Mouse (Mus musculus) A20 (cell line): Measurements from ENCODE around the gene Pex7.
A peak's percentile ranks its signal among the peaks of the same experiment; 100 is the strongest.

Experiments
- DNase-seq: peaks from one replicate; pipeline ENCODE4 v3.0.0-alpha.2; 2011; ENCODE audit warnings: low read depth, low spot score

Pex7 gene

DNA sequence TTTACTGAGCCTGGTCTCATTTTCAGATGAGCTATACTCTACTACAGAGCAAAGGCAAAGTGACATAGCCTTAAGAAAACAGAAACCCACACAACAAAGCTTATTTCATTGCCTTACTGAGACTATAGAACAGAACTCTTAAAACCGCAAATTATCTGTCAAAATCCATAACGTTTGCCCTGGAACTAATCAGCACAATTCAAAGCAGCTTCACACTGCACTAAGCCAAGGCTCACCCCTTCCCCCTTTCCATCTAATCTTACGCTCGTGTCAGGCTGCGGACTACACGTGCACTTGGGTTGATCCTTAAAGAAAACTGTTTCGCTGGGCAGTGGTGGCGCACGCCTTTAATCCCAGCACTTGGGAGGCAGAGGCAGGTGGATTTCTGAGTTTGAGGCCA is 29.8 kb downstream of the Pex7 start:
- DNase-seq = no peak

DNA sequence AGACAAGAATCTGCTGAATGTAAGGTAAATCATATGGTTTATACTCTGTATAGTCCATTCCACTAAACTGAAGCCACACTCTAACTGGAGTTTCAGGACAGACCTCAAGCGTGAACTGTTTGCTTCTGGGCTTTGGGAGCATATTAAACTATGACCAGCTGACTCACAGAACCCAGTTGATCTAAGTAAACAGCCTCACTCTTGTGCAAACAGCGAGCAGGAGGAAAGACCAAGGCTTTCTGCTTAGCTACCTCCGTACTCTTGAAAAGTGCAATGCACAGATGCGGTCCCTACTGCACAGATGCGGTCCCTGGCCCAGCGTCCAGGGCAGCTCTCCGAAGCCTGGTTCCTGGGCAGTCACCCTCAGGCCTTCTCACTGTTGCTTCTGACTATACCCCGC is 30.2 kb downstream of the Pex7 start:
- DNase-seq = no peak

DNA sequence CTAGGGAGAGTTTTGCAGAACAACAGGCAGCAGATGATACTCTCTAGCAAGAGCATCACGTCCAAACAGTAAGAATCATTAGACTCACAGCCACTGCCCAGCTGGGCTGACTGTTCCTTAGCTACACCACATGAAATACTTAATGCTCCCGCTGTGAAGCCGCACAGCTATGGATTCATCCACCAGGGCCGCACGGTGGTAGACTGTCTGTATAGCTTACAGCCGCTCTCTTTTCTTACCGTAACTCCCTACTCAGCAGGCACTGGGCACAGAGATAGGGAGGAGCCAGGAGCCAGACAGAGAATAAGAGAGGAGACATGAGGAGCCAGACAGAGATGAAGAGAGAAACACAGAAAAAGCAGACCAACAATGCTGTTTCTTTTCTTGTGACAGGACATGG is 30.8 kb downstream of the Pex7 start:
- no peak for DNase-seq

DNA sequence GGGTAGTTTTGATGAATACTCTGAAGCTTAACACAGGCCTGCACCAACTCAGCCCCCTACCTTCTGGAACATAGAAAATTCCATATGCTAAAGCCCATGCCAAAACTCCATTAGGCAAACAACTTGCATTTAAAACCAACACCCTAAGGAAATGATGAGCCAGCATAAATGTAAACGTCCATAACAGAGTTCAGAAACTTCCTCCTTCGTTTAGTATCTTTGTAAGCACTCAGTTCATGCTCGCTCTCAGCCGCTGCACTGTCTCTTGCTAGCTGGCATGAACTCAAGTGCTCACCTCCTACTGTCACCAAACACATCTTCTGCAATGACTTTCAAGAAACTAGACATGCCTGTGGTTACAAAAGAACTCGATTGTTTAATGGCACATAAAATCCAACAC is 32.1 kb downstream of the Pex7 start:
- DNase-seq = no peak

DNA sequence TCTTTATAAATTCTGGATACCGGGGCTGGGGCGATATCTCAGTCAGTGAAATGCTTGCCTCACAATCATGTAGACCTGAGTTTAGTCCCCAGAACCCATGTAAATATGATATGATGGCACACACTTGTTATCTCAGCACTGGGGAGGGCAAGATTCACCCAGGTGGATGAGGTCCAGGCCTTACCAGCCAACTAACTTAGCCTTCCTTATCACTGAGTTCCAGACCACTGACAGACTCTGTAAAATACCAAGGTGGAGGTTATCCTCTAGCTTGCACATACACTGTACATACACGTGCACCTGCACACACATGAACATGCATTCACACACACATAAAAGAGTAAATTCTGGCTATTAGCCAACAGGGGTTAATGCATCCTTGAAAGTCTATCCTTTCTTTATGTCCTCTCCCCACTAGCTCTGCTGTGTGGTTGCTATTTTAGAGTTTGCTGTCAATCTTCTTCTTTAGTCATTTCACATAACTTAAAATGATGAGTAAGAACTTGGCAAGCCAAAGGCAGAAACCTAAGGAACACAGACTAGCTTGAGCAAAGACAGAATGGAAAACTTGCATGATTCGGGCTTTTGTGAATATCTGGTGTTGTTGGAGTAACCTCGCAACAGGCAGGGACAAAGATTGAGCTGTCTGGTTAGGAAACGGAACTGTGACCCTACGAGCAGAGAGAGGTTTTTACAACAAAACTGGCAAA is 51.7 kb downstream of the Pex7 start:
- DNase-seq = no peak

DNA sequence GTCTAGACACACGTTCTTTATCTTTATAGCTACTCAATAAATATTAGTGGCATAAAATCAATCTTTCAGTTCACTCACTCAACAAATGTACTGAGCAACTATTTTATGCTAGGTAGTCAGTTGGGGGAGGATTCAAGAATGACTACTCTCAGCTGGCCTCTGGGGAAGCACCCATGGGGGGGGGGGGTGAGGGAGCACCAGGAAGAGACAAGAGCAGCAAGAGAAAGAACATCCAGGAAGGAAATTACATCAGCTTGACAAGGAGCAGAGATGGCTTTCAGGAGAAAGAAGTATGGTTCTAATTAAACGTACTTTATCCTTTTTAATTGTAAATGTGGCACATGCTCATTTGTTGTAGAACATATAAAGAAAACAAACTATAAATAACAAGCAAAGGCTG is 53.9 kb downstream of the Pex7 start:
- DNase-seq = no peak

DNA sequence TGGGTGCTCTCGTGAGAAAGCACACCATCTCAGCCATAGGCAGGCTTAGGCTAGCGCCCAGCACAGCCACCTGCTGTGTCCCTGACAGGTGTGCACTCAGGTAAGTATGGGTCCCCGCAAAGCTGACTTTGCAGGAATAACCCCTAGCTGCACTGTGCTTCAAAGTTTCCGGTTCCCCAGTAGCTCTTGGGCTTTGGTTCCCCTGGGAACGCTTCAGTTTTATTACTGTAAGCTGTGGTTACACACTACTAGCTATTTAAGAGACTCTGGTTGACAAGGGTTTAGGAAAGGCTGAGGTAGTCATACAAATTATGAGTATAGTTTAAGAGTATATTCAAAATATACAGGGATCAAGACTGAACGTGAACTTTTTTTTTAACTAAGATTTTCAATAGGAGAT is 54.7 kb downstream of the Pex7 start:
- no peak for DNase-seq

DNA sequence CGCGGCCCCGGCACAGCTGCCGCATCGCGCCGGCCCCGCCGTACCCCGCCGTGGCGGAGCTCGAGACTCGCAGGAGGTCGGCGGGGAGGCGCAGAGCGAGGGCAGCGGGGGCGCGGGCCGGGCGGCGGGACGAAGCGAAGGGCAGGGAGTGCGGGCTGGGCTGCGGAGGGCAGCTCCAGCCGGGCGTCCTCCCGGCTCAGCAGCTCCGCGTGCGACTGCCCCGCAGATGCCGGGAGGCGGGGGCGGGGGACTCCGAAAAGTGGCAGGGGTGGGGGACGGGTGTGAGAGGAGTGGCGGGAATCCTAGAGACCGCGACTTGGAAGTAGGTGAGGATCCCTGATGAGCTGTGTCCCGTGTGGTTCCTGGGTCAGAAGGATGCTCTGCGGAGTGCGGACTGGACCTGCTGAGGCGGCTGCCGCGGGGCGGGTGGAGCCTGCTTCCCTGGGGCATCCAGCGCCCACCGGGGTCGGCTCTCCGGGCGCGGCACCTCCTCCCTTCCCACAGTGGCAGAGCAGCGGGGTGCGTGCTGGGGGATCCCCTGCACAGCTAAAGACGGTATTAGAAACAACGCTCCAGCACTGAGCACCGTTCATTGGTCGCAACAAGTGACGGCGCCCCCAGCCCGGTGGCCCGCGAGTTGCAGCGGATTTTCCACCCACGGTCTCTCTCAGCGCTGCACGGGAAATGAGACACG is 56.3 kb downstream of the Pex7 start, which contains the start of gene Slc35d3:
Gene Slc35d3 (minus strand): TSS at position 462 of the 694 bp plus-strand sequence.
- no peak for DNase-seq

DNA sequence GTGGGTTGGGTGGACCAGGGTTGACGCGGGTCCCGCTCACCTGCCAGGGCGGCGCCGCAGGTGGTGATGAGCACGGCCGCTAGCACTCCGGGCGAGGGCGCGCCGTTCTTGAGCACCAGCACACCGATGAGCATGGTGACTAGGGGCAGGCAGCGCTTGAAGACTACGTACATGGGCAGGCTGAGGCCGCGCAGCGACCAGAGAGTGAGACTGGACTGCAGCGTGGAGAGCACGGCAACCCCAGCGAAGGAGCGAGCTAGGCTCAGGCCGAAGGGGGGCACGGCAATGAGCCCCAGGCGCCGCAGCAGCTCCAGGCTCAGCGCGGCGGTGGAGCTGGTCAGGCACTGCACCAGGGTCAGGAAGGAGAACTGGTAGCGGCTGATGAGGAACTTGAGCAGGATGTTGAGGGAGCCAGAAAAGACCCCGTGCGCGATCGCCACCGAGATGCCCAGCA is 56.9 kb downstream of the Pex7 start:
- no peak for DNase-seq

DNA sequence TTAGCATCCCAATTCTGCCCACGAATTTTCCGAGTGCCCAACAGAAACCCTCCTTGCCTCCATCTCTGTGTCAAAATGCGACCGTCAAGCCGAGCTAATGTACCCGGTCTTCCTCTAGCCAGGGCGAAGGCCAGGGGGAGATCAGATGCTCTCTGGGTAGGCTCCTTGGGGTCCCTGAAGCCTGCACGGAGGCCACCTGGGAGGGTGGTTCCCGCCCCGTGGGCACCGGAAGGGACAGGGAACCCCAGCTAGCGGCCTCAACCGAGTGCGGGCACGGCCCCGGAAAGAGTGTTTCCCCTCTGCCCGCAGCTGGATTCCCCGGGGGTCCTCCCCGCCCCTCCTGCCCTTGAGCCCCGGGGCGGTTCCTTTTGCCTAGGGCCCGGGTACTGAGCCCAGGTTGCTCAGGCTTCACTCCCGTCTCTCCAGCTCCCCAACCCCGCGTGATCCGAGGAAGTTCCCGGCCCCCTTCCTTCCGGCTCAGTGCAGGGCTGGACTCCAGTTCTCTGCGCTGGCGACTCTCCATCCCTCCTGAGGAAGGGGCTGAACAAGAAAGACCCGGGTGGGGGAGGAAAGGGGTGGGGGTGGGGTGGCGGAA is 57.6 kb downstream of the Pex7 start:
- no peak for DNase-seq

DNA sequence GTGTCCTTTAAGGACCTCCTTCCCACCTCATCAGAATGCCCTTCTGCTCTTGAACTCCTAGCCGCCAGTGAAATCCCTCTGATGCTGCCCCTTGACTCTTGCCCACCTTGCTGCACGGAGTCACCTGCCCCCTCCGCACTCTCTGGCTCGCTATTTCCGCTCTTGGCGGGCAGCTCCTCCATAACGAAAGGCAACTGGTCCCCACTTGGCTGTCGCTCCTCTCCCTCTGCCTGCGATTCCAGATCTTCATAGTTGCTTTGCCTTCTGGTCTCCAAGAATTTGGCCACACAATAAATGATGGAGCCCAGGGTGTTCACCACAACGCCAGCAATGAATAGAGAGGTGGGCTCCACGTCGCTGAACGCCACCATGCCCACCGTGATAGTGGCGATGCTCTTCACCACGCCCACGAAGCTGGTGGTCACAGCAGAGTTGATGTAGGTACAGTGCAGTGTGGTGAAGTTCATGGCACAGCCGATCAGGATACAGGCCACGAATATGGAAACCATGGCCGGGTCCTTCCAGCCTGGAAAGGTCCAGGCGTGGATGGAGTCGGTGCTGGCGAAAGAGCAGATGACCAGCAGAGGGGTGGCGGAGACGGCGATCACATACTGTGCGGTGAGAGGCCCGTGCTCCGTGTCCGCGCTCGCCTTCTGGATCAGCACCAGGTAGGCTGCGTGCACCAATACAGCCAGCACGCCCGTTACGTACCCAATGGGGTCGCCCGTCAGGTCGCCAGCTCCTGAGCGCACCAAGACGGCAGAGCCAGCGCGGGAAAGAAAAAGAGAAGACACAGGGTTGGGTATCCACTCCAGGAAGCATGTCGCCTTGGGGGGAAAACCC is 58.3 kb downstream of the Pex7 start:
- DNase-seq = no peak

DNA sequence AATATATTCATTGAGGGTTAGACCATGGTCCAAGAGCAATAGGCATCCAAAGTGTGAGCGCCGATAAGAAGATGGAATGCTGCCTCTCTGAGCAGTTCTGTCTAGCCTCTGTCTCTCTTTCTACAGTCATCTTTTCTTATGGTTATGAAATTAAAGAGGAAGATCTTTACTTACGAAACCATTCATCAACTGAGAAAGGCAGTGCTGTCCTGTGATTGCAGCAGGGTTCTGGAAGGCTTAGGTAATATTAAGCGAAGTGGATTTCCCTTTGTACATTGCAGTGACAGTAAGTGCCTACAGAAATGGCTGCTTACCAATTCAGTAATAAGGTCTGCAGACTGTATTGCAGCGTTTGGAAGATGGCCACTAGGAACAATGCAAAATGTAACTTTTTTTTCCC is 67.7 kb downstream of the Pex7 start:
- no peak for DNase-seq

DNA sequence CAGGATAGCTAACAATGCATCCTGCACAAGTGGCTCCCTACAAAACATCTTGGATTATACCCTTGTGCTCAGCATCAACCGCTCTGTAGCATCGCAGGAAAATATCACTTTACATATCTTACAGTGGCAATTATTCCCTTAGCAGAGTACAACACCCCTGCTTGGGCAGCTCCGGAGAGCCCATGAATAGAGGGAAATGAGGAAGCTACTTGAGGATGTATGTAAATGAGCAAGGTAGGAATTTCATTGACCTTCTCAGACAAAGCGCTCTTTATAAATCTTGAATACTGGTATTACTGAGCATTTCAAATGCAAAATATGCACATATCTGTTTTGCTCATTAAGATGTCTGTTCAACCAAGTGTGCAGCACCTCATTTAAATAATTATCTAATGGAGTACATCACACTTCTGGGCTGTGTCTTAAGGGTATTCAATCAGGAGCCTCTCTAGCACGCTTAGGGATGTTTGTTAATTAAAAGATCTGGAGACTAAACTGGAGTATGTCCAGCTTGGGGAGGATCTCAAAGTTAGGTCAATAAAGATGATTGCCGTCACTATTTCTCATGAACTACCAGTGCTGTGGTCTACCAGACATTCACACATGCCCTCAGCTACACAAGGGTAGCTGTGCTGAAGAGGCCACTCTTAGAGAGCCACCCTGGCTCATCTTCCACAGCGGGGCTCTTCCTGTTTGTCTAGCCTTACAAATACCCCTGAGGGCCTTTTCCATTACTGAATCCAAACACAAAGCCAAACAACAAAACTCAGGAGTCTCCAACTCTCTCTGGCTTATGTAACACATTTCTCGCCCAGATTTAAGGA is 71.4 kb downstream of the Pex7 start:
- no peak for DNase-seq

DNA sequence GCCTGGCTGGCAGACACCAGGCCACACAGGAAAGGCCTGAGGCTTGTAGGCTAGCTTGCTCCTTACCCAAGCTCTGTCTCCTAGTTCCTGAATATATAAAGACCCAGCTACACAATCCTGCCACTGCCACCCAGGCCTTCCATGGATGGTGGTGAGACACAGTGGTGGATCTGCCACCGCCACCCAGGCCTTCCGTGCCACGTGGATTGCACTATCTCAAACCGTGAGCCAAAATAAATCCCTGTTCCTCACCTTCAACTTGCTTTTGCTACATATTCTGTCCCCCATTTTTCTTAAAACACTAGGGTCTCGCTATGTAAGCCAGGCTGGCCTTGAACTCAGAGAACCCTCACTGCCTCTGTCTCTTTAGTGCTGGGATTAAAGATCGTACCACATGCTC is 73.3 kb downstream of the Pex7 start:
- no peak for DNase-seq

DNA sequence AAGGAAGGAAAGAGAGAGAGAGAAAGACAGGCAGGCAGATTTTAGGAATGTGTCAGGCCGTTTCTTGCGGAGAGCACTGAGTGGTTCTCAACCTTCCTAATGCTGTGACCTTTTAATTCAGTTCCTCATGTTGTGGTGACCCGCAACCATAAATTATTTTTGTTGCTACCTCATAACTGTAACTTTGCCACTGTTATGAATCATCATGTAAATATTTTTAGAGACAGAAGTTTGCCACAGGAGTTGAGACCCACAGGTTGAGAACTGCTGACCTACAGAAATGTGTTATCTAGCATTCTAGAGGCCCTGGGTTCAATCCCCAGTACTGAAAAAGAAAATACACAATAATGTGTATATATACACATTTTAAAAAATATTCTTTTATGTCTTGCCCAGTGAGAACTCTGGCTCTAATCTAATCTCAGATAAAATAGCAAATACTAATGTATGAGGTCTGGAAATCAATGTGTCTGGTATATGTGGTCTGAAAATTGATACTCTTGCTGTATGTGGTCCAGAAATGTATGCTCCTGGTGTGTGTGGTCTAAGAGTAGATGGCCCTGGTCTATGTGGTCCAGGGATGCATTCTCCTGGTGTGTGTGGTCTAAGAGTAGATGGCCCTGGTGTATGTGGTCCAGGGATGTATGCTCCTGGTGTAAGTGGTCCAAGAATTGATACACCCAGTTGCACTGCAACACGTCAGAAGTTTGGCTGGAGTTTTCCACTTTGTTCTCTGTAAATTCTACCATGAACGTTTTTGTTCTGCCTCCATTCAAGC is 76.2 kb downstream of the Pex7 start:
- peak; percentile 10 for DNase-seq

DNA sequence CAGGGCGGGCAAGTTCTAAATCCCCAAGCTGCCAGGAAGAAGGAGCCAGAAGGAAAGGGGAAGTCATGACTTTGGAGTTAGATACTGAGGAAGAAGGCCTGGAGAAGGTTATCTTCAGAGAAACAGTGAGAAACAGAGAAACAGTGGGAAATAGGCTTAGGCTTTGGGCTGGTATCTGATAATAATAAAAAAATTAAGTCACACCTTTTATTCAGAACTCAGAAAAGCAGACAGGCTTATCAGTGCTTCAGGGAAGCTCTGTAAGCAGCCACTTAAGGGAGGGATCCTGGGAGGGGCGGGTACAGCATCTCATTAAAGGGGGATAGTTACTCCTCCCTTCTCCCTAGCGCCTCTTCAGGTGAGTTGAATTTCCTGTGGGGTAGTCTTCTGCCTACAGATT is 86.5 kb downstream of the Pex7 start:
- DNase-seq = no peak

DNA sequence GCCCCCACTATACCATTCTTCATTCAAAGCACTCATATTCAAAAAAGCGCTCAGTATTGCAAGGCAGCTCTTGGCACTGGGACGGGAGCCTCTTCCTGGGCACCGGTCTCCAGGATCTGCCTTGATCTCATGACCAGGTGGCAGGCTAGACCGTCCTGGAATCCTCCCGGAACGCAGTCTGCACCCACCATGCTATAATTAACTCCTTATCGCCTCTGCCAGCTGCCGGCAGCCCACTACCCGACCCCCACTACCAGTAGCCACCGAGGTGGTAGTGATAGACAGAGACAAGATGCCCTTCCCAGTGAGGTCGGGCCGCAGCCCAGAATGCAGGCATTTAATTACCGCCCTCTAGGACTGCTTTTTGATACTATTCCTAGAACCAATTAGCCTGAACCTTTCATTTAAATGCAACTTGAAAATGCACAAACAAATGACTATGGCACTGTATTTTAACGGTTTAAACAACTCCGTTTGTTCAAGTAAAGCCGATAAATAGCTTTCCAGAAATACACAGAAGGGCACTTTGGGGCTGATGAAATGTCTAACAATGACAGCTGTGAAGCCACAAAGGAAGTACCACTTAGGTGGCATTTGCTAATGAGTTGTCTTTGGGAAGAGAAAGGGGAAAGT is 88.7 kb downstream of the Pex7 start:
- DNase-seq = no peak

DNA sequence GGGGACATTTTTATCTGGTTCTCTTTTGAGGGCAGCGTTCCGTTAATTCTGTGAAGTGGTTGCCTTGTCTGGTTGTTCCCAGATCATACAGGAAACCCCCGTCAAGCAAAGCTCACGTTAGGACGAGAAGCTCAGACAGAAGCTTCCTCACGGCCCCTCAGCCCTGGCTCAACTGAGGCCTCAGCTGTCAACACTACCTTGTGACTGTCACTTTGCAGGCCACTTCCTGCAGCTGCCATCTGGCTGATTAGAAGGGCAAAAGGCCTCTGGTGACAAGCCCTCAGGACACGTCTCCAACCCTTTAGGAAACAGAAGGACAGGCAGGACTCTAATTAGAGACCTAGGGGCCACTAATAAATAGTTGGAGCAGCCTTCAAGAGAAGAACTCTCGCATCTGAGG is 92.1 kb downstream of the Pex7 start:
- no peak for DNase-seq

DNA sequence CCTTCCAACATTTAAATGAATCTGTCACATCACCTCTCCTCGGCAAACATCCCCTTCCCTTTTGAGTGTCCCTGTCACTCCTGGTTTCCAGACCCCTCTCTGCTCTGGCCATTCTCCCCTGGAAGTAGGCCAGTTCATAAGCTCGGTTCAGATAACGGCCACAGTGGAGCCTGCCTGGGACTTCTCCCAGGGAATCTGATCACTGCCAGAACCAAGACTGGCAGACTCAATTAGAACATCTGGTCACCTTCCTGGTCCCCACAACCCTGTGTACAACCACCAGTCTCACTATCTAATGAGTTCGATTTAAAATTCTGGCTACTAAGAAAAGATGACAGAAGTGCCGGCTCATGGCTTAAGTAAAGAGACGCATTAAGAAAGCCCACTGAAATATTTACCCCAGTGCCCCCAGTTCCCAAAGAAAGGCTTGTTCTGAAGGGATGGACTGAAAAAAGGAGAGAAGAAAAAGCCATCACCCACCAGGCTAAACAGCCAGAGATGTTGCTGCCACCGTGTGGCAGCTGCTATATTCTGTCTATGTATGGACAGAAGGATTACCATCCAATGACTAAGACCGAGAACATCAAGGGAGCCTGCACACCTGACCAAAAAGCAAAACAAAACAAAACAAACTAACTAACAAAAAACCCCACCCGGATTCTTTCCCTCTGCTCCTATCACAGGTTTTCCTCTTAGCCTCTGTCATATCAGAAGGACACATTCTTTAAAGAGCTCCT is 95.9 kb downstream of the Pex7 start:
- DNase-seq = peak; percentile 63
